14 mouse cellular contexts compared by ENCODE assay signal in genomic region chrX:99052255-99052654, GRCm38 (mm10). TPM values are rescaled to one million over a fixed set of nuclear protein-coding genes. Genes with fewer than 3 reads are reported as not detected.
DNase-seq lines count a peak whose midpoint lies in the region; ATAC-seq and TF ChIP-seq lines count a peak whose summit lies in the region.
"Had no signal": no experiment of that assay in that cellular context is flagged by ENCODE, and none has a peak within 500 bp of the region (broad histone marks: within the 10 kb centered on the region; RNA-seq: fewer than 3 reads in every experiment).

No protein-coding gene starts in this region.

- H3K4me1 ChIP-seq in liver, postnatal 0 days (ENCODE audit: insufficient read depth) = no peaks in the 10 kb centered on the region
- H3K4me1 ChIP-seq: forebrain, embryonic 15.5 days; liver, embryonic 15.5 days had no signal

- peak overlapping the region; percentile 25 for H3K4me3 ChIP-seq in gastrocnemius, adult 2 months
- no peak overlapping the region for H3K4me3 ChIP-seq in liver, postnatal 0 days (ENCODE audit: low read depth, low read length)
- H3K4me3 ChIP-seq: forebrain, embryonic 15.5 days; liver, embryonic 15.5 days had no signal

- no peak for DNase-seq in gastrocnemius, adult 2 months
- DNase-seq in gastrocnemius, postnatal 25 days = no peak
- DNase-seq in liver, postnatal 0 days = no peak
- no peak for DNase-seq in liver
- peak; percentile 54 to 68 for DNase-seq in kidney, postnatal 36 days
- peak; percentile 40 to 71 for DNase-seq in lung, postnatal 4 days
- no peak for DNase-seq in cerebellum, postnatal 14 days
- DNase-seq: adrenal gland, postnatal 14 days; midbrain, embryonic 14.5 days; thymus, postnatal 14 days had no signal

- intact Hi-C loops in gastrocnemius, adult 2 months (cut with DNase I) = no loop called here

- no peaks in the 10 kb centered on the region for H3K27me3 ChIP-seq in liver, postnatal 0 days (ENCODE audit: insufficient read depth, low read length)
- H3K27me3 ChIP-seq: forebrain, embryonic 15.5 days had no signal

- TF ChIP-seq CTCF in gastrocnemius, adult 2 months (IDR thresholded peaks at IDR 0.05) = no peak
- TF ChIP-seq CTCF in liver, postnatal 0 days (IDR thresholded peaks at IDR 0.05; ENCODE audit: low read depth) = no peak

- TF ChIP-seq EP300 in liver, postnatal 0 days (IDR thresholded peaks at IDR 0.05; ENCODE audit: low read depth) = no peak

- H3K9ac ChIP-seq in liver, postnatal 0 days (replicated peaks) = no peak overlapping the region
- H3K9ac ChIP-seq: forebrain, embryonic 15.5 days; liver, embryonic 15.5 days had no signal

- no peaks in the 10 kb centered on the region for H3K36me3 ChIP-seq in liver, postnatal 0 days (replicated peaks; ENCODE audit: insufficient read depth, low read length)
- H3K36me3 ChIP-seq: forebrain, embryonic 15.5 days; liver, embryonic 15.5 days had no signal

- H3K4me2 ChIP-seq in liver, postnatal 0 days (ENCODE audit: low read depth, low read length) = no peak overlapping the region
- H3K4me2 ChIP-seq: forebrain, embryonic 15.5 days; liver, embryonic 15.5 days had no signal

- ATAC-seq in liver, postnatal 0 days = no peak
- no peak for ATAC-seq in monocyte, adult 5-6 weeks (replicated peaks; ENCODE audit: insufficient number of reproducible peaks, low FRiP score, low TSS enrichment, poor library complexity, severe bottlenecking)
- ATAC-seq: forebrain, embryonic 15.5 days; hindbrain, embryonic 16.5 days had no signal

- no peaks in the 10 kb centered on the region for H3K9me3 ChIP-seq in liver, postnatal 0 days (ENCODE audit: low read length)
- H3K9me3 ChIP-seq: forebrain, embryonic 15.5 days; liver, embryonic 15.5 days had no signal

- WGBS in liver, postnatal 0 days (ENCODE audit: insufficient replicate concordance) = 49% methylated on average over 7 of the region's 7 CpGs

- peak overlapping the region; percentile 81 for H3K27ac ChIP-seq in gastrocnemius, adult 2 months
- 0 out of 2 replicates have a peak overlapping the region, but pooled peaks have one; percentile 22 for H3K27ac ChIP-seq in liver, postnatal 0 days (ENCODE audit: low read depth)
- H3K27ac ChIP-seq: forebrain, embryonic 15.5 days; liver, embryonic 15.5 days had no signal

RNA-seq across cellular contexts. Expression of gene Stard8, which starts 49.2 kb away (rescaled TPM):
- total RNA-seq in gastrocnemius, adult 2 months (2021) = 10 to 100 TPM; 11.1 to 18.2 TPM
- 10 to 100 TPM; 15.0 to 17.0 TPM for total RNA-seq in gastrocnemius, postnatal 25 days (2021)
- 2.8 and 3.1 TPM in 2 replicates for polyA plus RNA-seq in liver, postnatal 0 days (2015; fragmentation: Nextera tagmentation; extraction: Ambion mirVana)
- total RNA-seq in monocyte, adult 5-6 weeks (2017) = 5.9 to 8.0 TPM (median 7.1 TPM) in 3 replicates

Comparison
In these comparisons a context has a peak if more than half of its experiments do, and no peak if none do; other contexts are left out.
1. DNase-seq: peak in kidney, postnatal 36 days (2 of 2) and lung, postnatal 4 days (2 of 2); none in gastrocnemius, adult 2 months (single experiment), gastrocnemius, postnatal 25 days (single experiment), liver, postnatal 0 days (single experiment), liver (single experiment) and cerebellum, postnatal 14 days (0 of 2).